Mouse (Mus musculus) WW6 (cell line): ENCODE measurements around the gene Usp29.
"Not testable (repeated sequence)": the region's sequence is repeated elsewhere in the genome, so short reads cannot be mapped to it uniquely, and the experiment has no call there.

Source experiments
- DNase-seq: peaks from one replicate; pipeline ENCODE4 v3.0.0-alpha.2; 2013; ENCODE audit warnings: low read depth, low spot score

The Usp29 gene

GRCm38 (mm10) chr7:6765240-6765639 is 34.9 kb downstream of the Usp29 start:
- no peak for DNase-seq

- DNase-seq, result peak; percentile 60
These were observed 39.9 kb downstream of the Usp29 start for GRCm38 (mm10) chr7:6770286-6770685.

- DNase-seq, result not testable (repeated sequence)
These were observed 43.6 kb downstream of the Usp29 start for GRCm38 (mm10) chr7:6773865-6774413.

- no peak for DNase-seq
These were observed 46.1 kb downstream of the Usp29 start for GRCm38 (mm10) chr7:6776314-6777059.

- DNase-seq, result no peak
These were observed 46.7 kb downstream of the Usp29 start for GRCm38 (mm10) chr7:6777107-6777506.

- no peak for DNase-seq
These were observed 47.3 kb downstream of the Usp29 start for GRCm38 (mm10) chr7:6777689-6778088.

- no peak for DNase-seq
These were observed 48.8 kb downstream of the Usp29 start for GRCm38 (mm10) chr7:6779172-6779571.

- DNase-seq, result no peak
These were observed 51.2 kb downstream of the Usp29 start for GRCm38 (mm10) chr7:6781541-6781940.

GRCm38 (mm10) chr7:6784340-6785073 is 54.1 kb downstream of the Usp29 start:
- DNase-seq, result no peak

GRCm38 (mm10) chr7:6787000-6787399 is 56.6 kb downstream of the Usp29 start:
- no peak for DNase-seq

GRCm38 (mm10) chr7:6788101-6788500 is 57.7 kb downstream of the Usp29 start:
- no peak for DNase-seq

GRCm38 (mm10) chr7:6791286-6792065 is 61.1 kb downstream of the Usp29 start:
- DNase-seq, result no peak

GRCm38 (mm10) chr7:6793240-6793639 is 62.9 kb downstream of the Usp29 start:
- DNase-seq, result no peak

- no peak for DNase-seq
These were observed 63.4 kb downstream of the Usp29 start for GRCm38 (mm10) chr7:6793811-6794210.

GRCm38 (mm10) chr7:6797408-6797807 is 67.0 kb downstream of the Usp29 start:
- DNase-seq, result no peak

GRCm38 (mm10) chr7:6799105-6799805 is 68.9 kb downstream of the Usp29 start:
- no peak for DNase-seq

- no peak for DNase-seq
These were observed 70.4 kb downstream of the Usp29 start for GRCm38 (mm10) chr7:6800586-6801441.

GRCm38 (mm10) chr7:6801642-6802041 is 71.3 kb downstream of the Usp29 start:
- no peak for DNase-seq

- DNase-seq, result no peak
These were observed 80.2 kb downstream of the Usp29 start for GRCm38 (mm10) chr7:6810556-6810955.

- no peak for DNase-seq
These were observed 84.6 kb downstream of the Usp29 start for GRCm38 (mm10) chr7:6814971-6815370.
